ENCODE assay signal across 8 mouse cellular contexts in genomic region chr13:92592786-92593635, GRCm38 (mm10). TPM values are rescaled to one million over a fixed set of nuclear protein-coding genes. Genes with fewer than 3 reads are reported as not detected.
A peak's percentile ranks its signal among the peaks of the same experiment; 100 is the strongest.
DNase-seq lines count a peak whose midpoint lies in the region; ATAC-seq lines count a peak whose summit lies in the region.

No protein-coding gene starts in this region.

- intact Hi-C loops in heart, postnatal 14 days (cut with DNase I) = no loop called here

- 24% methylated on average over 12 of the region's 12 CpGs for WGBS in midbrain, embryonic 10.5 days
- 23% methylated on average over 12 of the region's 12 CpGs for WGBS in midbrain, embryonic 16.5 days
- 13% methylated on average over 12 of the region's 12 CpGs for WGBS in liver, embryonic 11.5 days

- no peak overlapping the region for H3K4me2 ChIP-seq in midbrain, embryonic 16.5 days (ENCODE audit: low read length)
- H3K4me2 ChIP-seq in liver, embryonic 11.5 days = peak overlapping the region; percentile 56

- no peaks in the 10 kb centered on the region for H3K36me3 ChIP-seq in midbrain, embryonic 10.5 days
- no peaks in the 10 kb centered on the region for H3K36me3 ChIP-seq in midbrain, embryonic 16.5 days (ENCODE audit: control insufficient read depth, insufficient read depth, low read length)
- no peaks in the 10 kb centered on the region for H3K36me3 ChIP-seq in liver, embryonic 11.5 days (ENCODE audit: control insufficient read depth, insufficient read depth, low read length)

- no peak; the same call in 1 of the 2 replicates for ATAC-seq in midbrain, embryonic 16.5 days
- peak; percentile 96 for ATAC-seq in liver, embryonic 11.5 days (replicated peaks; ENCODE audit: low FRiP score)

- H3K9ac ChIP-seq in midbrain, embryonic 16.5 days (ENCODE audit: low read depth, low read length) = no peak overlapping the region
- H3K9ac ChIP-seq in liver, embryonic 11.5 days (ENCODE audit: low read depth, low read length) = no peak overlapping the region

- peak overlapping the region; percentile 80 for H3K27ac ChIP-seq in midbrain, embryonic 10.5 days (replicated peaks)
- no peak overlapping the region for H3K27ac ChIP-seq in midbrain, embryonic 16.5 days (ENCODE audit: low read length)
- peak overlapping the region; percentile 91 for H3K27ac ChIP-seq in liver, embryonic 11.5 days (ENCODE audit: low read depth, low read length)

- no peaks in the 10 kb centered on the region for H3K27me3 ChIP-seq in midbrain, embryonic 10.5 days (ENCODE audit: low read depth, poor library complexity, severe bottlenecking)
- no peaks in the 10 kb centered on the region for H3K27me3 ChIP-seq in midbrain, embryonic 16.5 days (ENCODE audit: control insufficient read depth, insufficient read depth, low read depth, low read length)
- H3K27me3 ChIP-seq in liver, embryonic 11.5 days (replicated peaks; ENCODE audit: control insufficient read depth, insufficient read depth, low read length) = no peaks in the 10 kb centered on the region

- H3K9me3 ChIP-seq in midbrain, embryonic 10.5 days (replicated peaks) = no peaks in the 10 kb centered on the region
- no peaks in the 10 kb centered on the region for H3K9me3 ChIP-seq in midbrain, embryonic 16.5 days (replicated peaks; ENCODE audit: control insufficient read depth, low read length, poor library complexity, severe bottlenecking)
- H3K9me3 ChIP-seq in liver, embryonic 11.5 days (ENCODE audit: control insufficient read depth, low read length) = no peaks in the 10 kb centered on the region

- peaks cover 51% of the 10 kb centered on the region for H3K4me1 ChIP-seq in midbrain, embryonic 10.5 days
- peaks cover 12% of the 10 kb centered on the region for H3K4me1 ChIP-seq in midbrain, embryonic 16.5 days (ENCODE audit: control insufficient read depth, insufficient read depth, low read length)
- peaks cover 56% of the 10 kb centered on the region for H3K4me1 ChIP-seq in liver, embryonic 11.5 days (replicated peaks; ENCODE audit: control insufficient read depth, insufficient read depth, low read length)

- DNase-seq in midbrain, embryonic 10.5 days (ENCODE audit: low spot score) = peak; percentile 71
- DNase-seq in embryo, embryonic 9.5 days (ENCODE audit: extremely low spot score) = peak; percentile 79
- peak; percentile 55 to 71 for DNase-seq in heart, postnatal 14 days
- DNase-seq in liver, embryonic 11.5 days (ENCODE audit: low spot score) = peak; percentile 73
- peak; percentile 19 for DNase-seq in ovary, postnatal 10 days (ENCODE audit: low spot score)
- DNase-seq in T-cell, adult 2 months (ENCODE audit: low spot score) = no peak
- no peak for DNase-seq in cerebellum, adult 18-20 months

- H3K4me3 ChIP-seq in midbrain, embryonic 10.5 days = peak overlapping the region; percentile 4; the same call in 1 of the 2 replicates
- H3K4me3 ChIP-seq in midbrain, embryonic 16.5 days (ENCODE audit: low read depth, low read length) = no peak overlapping the region
- H3K4me3 ChIP-seq in liver, embryonic 11.5 days (ENCODE audit: low read depth, low read length) = 0 out of 2 replicates have a peak overlapping the region, but pooled peaks have one; percentile 18

RNA-seq across cellular contexts. Expression of gene Spz1, which starts 17.0 kb away (rescaled TPM):
- polyA plus RNA-seq in midbrain, embryonic 10.5 days (2016; fragmentation: Nextera tagmentation; extraction: Ambion mirVana) = not detected in 2 replicates
- not detected in 2 replicates for polyA plus RNA-seq in midbrain, embryonic 16.5 days (2015; fragmentation: Nextera tagmentation; extraction: Ambion mirVana)
- not detected for total RNA-seq in heart, postnatal 14 days (2021)
- polyA plus RNA-seq in liver, embryonic 11.5 days (2014; fragmentation: Nextera tagmentation; extraction: Ambion mirVana) = not detected in 2 replicates

RNA-seq across cellular contexts. Expression of gene Serinc5, which starts 17.9 kb away (rescaled TPM):
- polyA plus RNA-seq in midbrain, embryonic 10.5 days (2016; fragmentation: Nextera tagmentation; extraction: Ambion mirVana) = 10.6 and 11.1 TPM in 2 replicates
- polyA plus RNA-seq in midbrain, embryonic 16.5 days (2015; fragmentation: Nextera tagmentation; extraction: Ambion mirVana) = 18.4 and 19.3 TPM in 2 replicates
- total RNA-seq in heart, postnatal 14 days (2021) = 10 to 100 TPM; 27.2 to 28.4 TPM
- polyA plus RNA-seq in liver, embryonic 11.5 days (2014; fragmentation: Nextera tagmentation; extraction: Ambion mirVana) = 27.5 and 30.3 TPM in 2 replicates

Comparison
In these comparisons a context has a peak if more than half of its experiments do, and no peak if none do; other contexts are left out.
1. DNase-seq: peak in midbrain, embryonic 10.5 days (single experiment), embryo, embryonic 9.5 days (single experiment), heart, postnatal 14 days (2 of 2), liver, embryonic 11.5 days (single experiment) and ovary, postnatal 10 days (single experiment); none in T-cell, adult 2 months (single experiment) and cerebellum, adult 18-20 months (0 of 2).